Mouse (Mus musculus): ENCODE measurements around the gene Top2a.

- no peak for TF ChIP-seq GATA1 (IDR thresholded peaks at IDR 0.05; ENCODE audit: low read length)
- no peak for TF ChIP-seq TAL1 (IDR thresholded peaks at IDR 0.05; ENCODE audit: low read length)
These were observed 67.6 kb downstream of the Top2a start for GRCm38 (mm10) chr11:98956340-98956739.
